Mouse (Mus musculus): ENCODE results near the gene BC035044. TPM values are rescaled to one million over a fixed set of nuclear protein-coding genes. Genes with fewer than 3 reads are reported as not detected.
"Not testable (repeated sequence)": the region's sequence is repeated elsewhere in the genome, so short reads cannot be mapped to it uniquely, and the experiment has no call there.

Gene BC035044
- polyA plus RNA-seq, 1 experiment from 2014 or later: 0.65 TPM

GRCm38 (mm10) chr6:128804823-128805640 lies 85.9 kb downstream of the BC035044 start:
- not testable (repeated sequence) for H3K27me3 ChIP-seq (ENCODE audit: insufficient read depth, low read length); H3K9ac ChIP-seq (replicated peaks; ENCODE audit: low read length); H3K9me3 ChIP-seq (ENCODE audit: low read length); H3K36me3 ChIP-seq (ENCODE audit: insufficient read depth, low read length); H3K4me2 ChIP-seq (replicated peaks; ENCODE audit: low read depth, low read length); H3K4me1 ChIP-seq (ENCODE audit: insufficient read depth, low read length); ATAC-seq (ENCODE audit: low FRiP score, low TSS enrichment); H3K27ac ChIP-seq (ENCODE audit: low read length); H3K4me3 ChIP-seq (ENCODE audit: low read length)
- WGBS: 65% methylated on average over 7 of the region's 7 CpGs

DNA sequence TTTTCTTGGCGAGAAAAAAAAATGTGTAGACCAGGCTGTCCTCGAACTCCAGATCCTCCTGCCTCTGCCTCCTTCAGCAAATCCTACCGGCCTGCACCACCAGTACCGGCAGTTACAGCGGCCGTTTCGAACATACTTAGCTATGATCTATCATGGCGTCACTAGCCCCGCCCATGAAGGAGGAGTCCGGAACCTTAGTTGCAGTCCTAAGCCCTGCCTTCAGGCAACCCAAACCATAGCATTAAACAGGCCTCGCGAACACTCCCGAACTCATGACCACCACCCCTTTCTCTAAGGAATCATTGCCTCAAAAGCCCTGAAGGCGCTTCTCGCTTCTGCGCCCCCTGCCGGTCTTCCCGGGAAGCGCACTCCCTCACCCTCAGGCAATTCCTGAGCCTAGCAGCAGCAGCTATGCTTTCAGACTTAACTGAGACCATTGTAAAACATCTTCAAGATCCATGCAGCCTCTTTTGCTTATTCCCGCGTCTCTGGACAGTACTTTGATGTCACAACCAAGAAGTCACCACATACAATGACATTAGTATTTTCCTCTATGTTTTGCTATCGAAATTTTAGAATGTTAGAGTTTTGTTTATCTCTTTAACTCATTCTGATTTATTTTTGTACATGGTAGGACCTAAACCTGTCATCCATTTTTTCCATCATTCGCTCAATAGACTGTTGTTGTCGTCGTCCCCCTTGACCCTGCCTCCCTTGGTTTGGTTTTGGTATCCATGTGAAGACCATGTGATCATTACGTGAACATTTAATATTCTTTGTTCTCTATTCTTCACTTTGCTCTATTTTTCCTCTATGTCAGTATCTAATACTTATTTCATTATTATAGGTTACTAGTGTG lies 87.7 kb downstream of the BC035044 start:
- Histone ChIP-seq H3K4me1 (ENCODE audit: insufficient read depth, low read length) (peaks cover 5% of the 10 kb centered on the region), H3K4me2 (replicated peaks; ENCODE audit: low read depth, low read length) (peak overlapping the region; percentile 72), H3K27ac (ENCODE audit: low read length) (no peak overlapping the region), H3K36me3 (ENCODE audit: insufficient read depth, low read length) (no peaks in the 10 kb centered on the region), H3K9me3 (ENCODE audit: low read length) (no peaks in the 10 kb centered on the region), H3K27me3 (ENCODE audit: insufficient read depth, low read length) (no peaks in the 10 kb centered on the region), H3K4me3 (ENCODE audit: low read length) (peak overlapping the region; percentile 63), H3K9ac (replicated peaks; ENCODE audit: low read length) (peak overlapping the region; percentile 71)
- ATAC-seq (ENCODE audit: low FRiP score, low TSS enrichment): peak; percentile 96
- 6% methylated on average over 26 of the region's 26 CpGs for WGBS

DNA sequence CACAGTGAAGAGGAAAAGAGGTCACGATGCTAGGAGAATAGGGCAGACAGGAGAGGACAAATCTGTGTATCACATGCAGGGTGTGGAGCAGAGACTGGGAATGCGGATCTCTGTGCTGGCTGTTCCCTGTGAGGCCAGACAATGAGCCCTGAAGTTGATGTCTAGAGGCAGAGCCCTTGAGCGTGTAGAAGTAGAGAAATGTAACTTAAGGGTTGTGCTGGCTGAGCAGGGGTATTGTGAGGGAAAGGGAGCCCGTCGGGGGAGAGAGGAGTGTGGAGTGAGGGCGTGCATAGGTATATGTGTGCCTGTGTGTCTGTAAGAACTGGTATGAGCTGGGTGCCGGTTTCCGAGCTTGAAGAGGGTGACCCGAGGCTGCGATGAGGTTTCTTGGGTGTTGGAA lies 88.4 kb downstream of the BC035044 start:
- ATAC-seq (ENCODE audit: low FRiP score, low TSS enrichment): peak; percentile 44
- H3K4me1 ChIP-seq (ENCODE audit: insufficient read depth, low read length): peaks cover 11% of the 10 kb centered on the region
- H3K4me2 ChIP-seq (replicated peaks; ENCODE audit: low read depth, low read length): peak overlapping the region; percentile 72
- WGBS: 11% methylated on average over 10 of the region's 10 CpGs
- H3K4me3 ChIP-seq (ENCODE audit: low read length): peak overlapping the region; percentile 63
- H3K27ac ChIP-seq (ENCODE audit: low read length): peak overlapping the region; percentile 54; the same call in 1 of the 2 replicates
- H3K27me3 ChIP-seq (ENCODE audit: insufficient read depth, low read length): no peaks in the 10 kb centered on the region
- no peaks in the 10 kb centered on the region for H3K9me3 ChIP-seq (ENCODE audit: low read length)
- no peaks in the 10 kb centered on the region for H3K36me3 ChIP-seq (ENCODE audit: insufficient read depth, low read length)
- H3K9ac ChIP-seq (replicated peaks; ENCODE audit: low read length): peak overlapping the region; percentile 71

GRCm38 (mm10) chr6:128800696-128801095 lies 90.2 kb downstream of the BC035044 start:
- not testable (repeated sequence) for H3K4me3 ChIP-seq (ENCODE audit: low read length); H3K27ac ChIP-seq (ENCODE audit: low read length); H3K27me3 ChIP-seq (ENCODE audit: insufficient read depth, low read length); H3K36me3 ChIP-seq (ENCODE audit: insufficient read depth, low read length); H3K4me2 ChIP-seq (replicated peaks; ENCODE audit: low read depth, low read length); H3K9ac ChIP-seq (replicated peaks; ENCODE audit: low read length); ATAC-seq (ENCODE audit: low FRiP score, low TSS enrichment); H3K9me3 ChIP-seq (ENCODE audit: low read length)
- 78% methylated on average over 5 of the region's 5 CpGs for WGBS
- peaks cover 12% of the 10 kb centered on the region for H3K4me1 ChIP-seq (ENCODE audit: insufficient read depth, low read length)

DNA sequence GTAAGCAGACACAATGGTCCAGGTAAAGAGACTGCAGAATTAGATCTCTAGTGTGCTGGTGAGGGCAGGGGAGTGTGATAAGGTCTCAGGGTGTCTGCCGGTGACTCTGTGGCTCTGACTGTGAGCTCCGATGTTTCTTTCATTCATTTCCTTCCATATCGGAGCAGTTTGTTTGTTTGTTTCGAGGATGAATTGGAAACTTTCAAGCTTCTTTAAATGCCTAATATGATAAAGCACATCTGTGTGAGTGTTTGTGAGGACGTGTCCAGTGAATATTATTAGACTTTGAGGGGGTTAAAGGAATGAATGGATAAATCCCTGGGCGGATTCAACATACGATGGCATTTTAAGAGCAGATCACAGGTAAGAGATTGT lies 91.0 kb downstream of the BC035044 start:
- Histone ChIP-seq H3K9ac (replicated peaks; ENCODE audit: low read length) (peak overlapping the region; percentile 68; the same call in 1 of the 2 replicates), H3K4me3 (ENCODE audit: low read length) (peak overlapping the region; percentile 67), H3K27me3 (ENCODE audit: insufficient read depth, low read length) (no peaks in the 10 kb centered on the region), H3K4me2 (replicated peaks; ENCODE audit: low read depth, low read length) (peak overlapping the region; percentile 56), H3K36me3 (ENCODE audit: insufficient read depth, low read length) (no peaks in the 10 kb centered on the region), H3K27ac (ENCODE audit: low read length) (peak overlapping the region; percentile 38; the same call in 1 of the 2 replicates), H3K4me1 (ENCODE audit: insufficient read depth, low read length) (peaks cover 12% of the 10 kb centered on the region), H3K9me3 (ENCODE audit: low read length) (no peaks in the 10 kb centered on the region)
- 20% methylated on average over 7 of the region's 7 CpGs for WGBS
- ATAC-seq (ENCODE audit: low FRiP score, low TSS enrichment): no peak

DNA sequence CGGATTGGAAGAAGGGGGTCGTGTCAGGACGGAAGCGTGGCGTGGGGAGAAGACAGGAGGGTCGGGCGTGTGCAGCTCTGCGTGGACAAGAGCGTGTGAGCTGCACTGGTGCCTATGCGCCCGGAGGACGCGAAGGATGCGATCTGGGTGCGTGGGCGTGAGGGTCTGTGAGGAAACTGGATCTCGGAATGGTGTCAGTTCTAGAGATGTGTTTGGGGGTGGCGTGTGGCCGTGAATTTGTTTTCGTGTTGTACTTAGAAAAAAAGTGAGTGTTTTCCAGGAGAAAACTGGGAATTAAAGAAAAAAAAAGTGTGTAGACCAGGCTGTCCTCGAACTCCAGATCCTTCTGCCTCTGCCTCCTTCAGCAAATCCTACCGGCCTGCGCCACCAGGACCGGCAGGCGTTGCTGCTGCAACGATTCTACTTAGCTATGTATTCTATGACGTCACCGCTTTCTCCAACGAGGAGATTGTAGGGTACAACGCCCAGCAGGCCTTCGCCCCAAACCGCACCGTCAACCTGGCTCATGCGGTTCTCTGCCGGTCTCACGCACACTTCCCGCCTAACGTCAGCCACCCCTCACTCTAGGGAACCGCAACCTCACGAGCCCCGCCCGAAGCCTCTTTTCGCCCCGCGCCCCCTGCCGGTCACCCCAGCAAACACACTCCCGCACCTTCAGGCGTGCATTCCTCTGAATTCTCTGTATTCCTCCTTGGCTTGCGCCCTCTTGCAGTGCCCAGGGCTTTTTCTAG lies 91.6 kb downstream of the BC035044 start:
- H3K36me3 ChIP-seq (ENCODE audit: insufficient read depth, low read length); H3K27me3 ChIP-seq (ENCODE audit: insufficient read depth, low read length); H3K9me3 ChIP-seq (ENCODE audit: low read length): not testable (repeated sequence)
- WGBS: under 1% methylated on average over 49 of the region's 49 CpGs
- peak overlapping the region; percentile 60 for H3K4me2 ChIP-seq (replicated peaks; ENCODE audit: low read depth, low read length)
- H3K9ac ChIP-seq (replicated peaks; ENCODE audit: low read length): peak overlapping the region; percentile 75
- ATAC-seq (ENCODE audit: low FRiP score, low TSS enrichment): peak; percentile 60
- peaks cover 12% of the 10 kb centered on the region for H3K4me1 ChIP-seq (ENCODE audit: insufficient read depth, low read length)
- peak overlapping the region; percentile 89 for H3K27ac ChIP-seq (ENCODE audit: low read length)
- peak overlapping the region; percentile 67 for H3K4me3 ChIP-seq (ENCODE audit: low read length)

Small RNAs within 50 kb of the gene (microRNA-seq; reads per million reads assigned to microRNA genes)
- gene Gm27336: not detected

Other genes with a start within 250 kb of the BC035044 start
- gene Clec2h, start 228.7 kb downstream of the BC035044 start, polyA plus RNA-seq (2015; fragmentation: Nextera tagmentation; extraction: Ambion mirVana): 0.08 and 0.19 TPM in 2 replicates
- not detected in 2 replicates for gene Klrb1, start 168.1 kb downstream of the BC035044 start, polyA plus RNA-seq (2015; fragmentation: Nextera tagmentation; extraction: Ambion mirVana)
- 0.06 and 0.30 TPM in 2 replicates for gene Klrb1c, start 101.9 kb downstream of the BC035044 start, polyA plus RNA-seq (2015; fragmentation: Nextera tagmentation; extraction: Ambion mirVana)
- gene Gm44511, start 64.8 kb downstream of the BC035044 start, polyA plus RNA-seq (2015; fragmentation: Nextera tagmentation; extraction: Ambion mirVana): not detected in 2 replicates
- 0.36 TPM in 1 of 2 replicates, not detected in the other for gene Klrb1b, start 64.8 kb downstream of the BC035044 start, polyA plus RNA-seq (2015; fragmentation: Nextera tagmentation; extraction: Ambion mirVana)
- gene Clec2i, start 3.5 kb downstream of the BC035044 start, polyA plus RNA-seq (2015; fragmentation: Nextera tagmentation; extraction: Ambion mirVana): 0.12 TPM in 1 of 2 replicates, not detected in the other
- gene Clec2g, start 43.3 kb upstream of the BC035044 start, polyA plus RNA-seq (2015; fragmentation: Nextera tagmentation; extraction: Ambion mirVana): not detected in 2 replicates
- gene Klrb1f, start 154.8 kb upstream of the BC035044 start, polyA plus RNA-seq (2015; fragmentation: Nextera tagmentation; extraction: Ambion mirVana): 0.18 and 0.21 TPM in 2 replicates
- gene Clec2e, start 209.8 kb upstream of the BC035044 start, polyA plus RNA-seq (2015; fragmentation: Nextera tagmentation; extraction: Ambion mirVana): not detected in 2 replicates